Mouse (Mus musculus) heart, postnatal 0 days (tissue): ENCODE measurements around the gene Pacsin2. TPM values are rescaled to one million over a fixed set of nuclear protein-coding genes. Genes with fewer than 3 reads are reported as not detected.
A peak's percentile ranks its signal among the peaks of the same experiment; 100 is the strongest.

ENCODE experiments used
- ATAC-seq: fragments of 200-750 bp; cut with Nextera tagmentation; 2 replicates; pipeline ENCODE4 v1.8.0; 2017; ENCODE audit warnings: low read depth, moderate number of reproducible peaks, moderate library complexity; ENCODE audit not compliant: insufficient read depth
- DNase-seq: peaks from one replicate; pipeline ENCODE4 v3.0.0-alpha.2; 2016; ENCODE audit warnings: low spot score
- H3K27ac ChIP-seq: fragments of 300-500 bp; sonication (generic); 2 replicates; pipeline ENCODE4 v1.5.1; 2014; ENCODE audit warnings: low read depth, mild to moderate bottlenecking
- H3K27me3 ChIP-seq: fragments of 300-500 bp; sonication (generic); 2 replicates; pipeline ENCODE4 v1.6.1; 2014; ENCODE audit warnings: low read length, mixed read lengths; ENCODE audit not compliant: control insufficient read depth, insufficient read depth
- H3K36me3 ChIP-seq: fragments of 300-500 bp; sonication (generic); replicated peaks from 2 replicates; pipeline ENCODE4 v1.6.1; 2014; ENCODE audit warnings: low read length, mixed read lengths; ENCODE audit not compliant: control insufficient read depth, insufficient read depth
- H3K4me1 ChIP-seq: fragments of 300-500 bp; sonication (generic); 2 replicates; pipeline ENCODE4 v1.6.1; 2014; ENCODE audit warnings: antibody characterized with exemption; ENCODE audit not compliant: control insufficient read depth, insufficient read depth
- H3K4me2 ChIP-seq: fragments of 300-500 bp; sonication (generic); 2 replicates; pipeline ENCODE4 v1.6.1; 2014; ENCODE audit warnings: low read depth, mild to moderate bottlenecking, low read length, moderate library complexity
- H3K4me3 ChIP-seq: fragments of 300-500 bp; sonication (generic); 2 replicates; pipeline ENCODE4 v1.5.1; 2014; ENCODE audit warnings: low read depth, low read length
- H3K9ac ChIP-seq: fragments of 300-500 bp; sonication (generic); replicated peaks from 2 replicates; pipeline ENCODE4 v1.6.1; 2014; ENCODE audit warnings: low read depth, low read length, mixed read lengths
- H3K9me3 ChIP-seq: fragments of 300-500 bp; sonication (generic); replicated peaks from 2 replicates; pipeline ENCODE4 v1.6.1; 2016; ENCODE audit warnings: low read length; ENCODE audit not compliant: control insufficient read depth
- CTCF ChIP-seq: IDR thresholded peaks from 2 replicates; pipeline ENCODE4 v1.5.1; 2016; ENCODE audit warnings: antibody characterized with exemption, control low read depth, low read depth
- EP300 ChIP-seq: IDR thresholded peaks from 2 replicates; pipeline ENCODE4 v1.6.1; 2016; ENCODE audit warnings: antibody characterized with exemption, low read depth
- WGBS: fragments of 180-500 bp; shearing (Covaris S2); extraction: QIAGEN DNeasy Blood & Tissue Kit; methylation state at CpG from one replicate; pipeline ENCODE4 v1.1.7; 2014; 5-methylcytosine and 5-hydroxymethylcytosine counted together
- polyA plus RNA-seq: library from polyadenylated mRNA; unstranded; fragments of >200 nt; fragmentation: Nextera tagmentation; extraction: Ambion mirVana; gene quantifications from 2 replicates; pipeline ENCODE4 v1.2.1, GENCODE M21; 2015
- total RNA-seq: library from RNA; depleted of rRNA; stranded (reverse); fragments of >200 nt; gene quantifications from 2 replicates; pipeline ENCODE4 v1.2.3, GENCODE M21; 2014; ENCODE audit warnings: low replicate concordance

The Pacsin2 gene
- total and polyA plus RNA-seq, 2 experiments from 2014 or later, result 63.3 to 78.0 TPM

DNA sequence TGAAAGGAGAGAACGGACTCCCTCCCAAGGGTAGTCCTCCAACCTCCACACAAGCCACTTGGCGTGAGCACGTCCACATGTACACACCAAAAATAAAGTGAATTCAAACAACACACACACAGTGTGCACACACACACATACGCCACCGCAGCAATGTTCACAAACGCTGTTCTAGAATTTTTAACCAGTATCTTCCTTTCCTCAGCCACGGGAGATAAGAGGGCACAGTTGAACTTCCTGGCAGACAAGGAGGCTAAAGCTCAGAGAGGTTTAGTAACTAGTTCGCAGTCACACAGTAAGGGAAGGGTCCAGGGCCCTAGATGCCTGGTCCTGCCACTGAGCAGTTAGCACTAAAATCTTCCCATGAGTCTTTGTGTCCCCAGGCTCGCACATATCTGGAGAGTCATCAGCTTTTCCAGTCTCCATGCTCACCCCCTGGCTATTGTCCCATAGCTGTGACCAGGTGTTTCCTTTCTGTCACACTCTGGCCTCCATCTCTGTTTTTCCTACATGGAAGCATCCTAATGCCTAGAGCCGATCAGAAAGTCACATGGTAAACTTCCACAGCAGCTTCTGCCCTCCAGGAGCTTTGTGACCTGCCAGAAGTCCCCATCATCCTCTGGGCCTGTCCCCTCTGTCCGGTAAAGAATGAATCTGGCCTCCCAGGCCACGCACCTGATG lies 12.3 kb upstream of the Pacsin2 start:
- Histone ChIP-seq H3K4me1 (peaks cover 27% of the 10 kb centered on the region), H3K36me3 (no peaks in the 10 kb centered on the region), H3K4me2 (no peak overlapping the region), H3K27ac (no peak overlapping the region), H3K4me3 (no peak overlapping the region), H3K27me3 (no peaks in the 10 kb centered on the region), H3K9me3 (no peaks in the 10 kb centered on the region), H3K9ac (no peak overlapping the region)
- no peak for TF ChIP-seq CTCF
- TF ChIP-seq EP300, result no peak
- 63% methylated on average over 12 of the region's 12 CpGs for WGBS
- peak; percentile 31 for DNase-seq
- ATAC-seq, result 0 out of 2 replicates have a peak, but pooled peaks have one; percentile 12

DNA sequence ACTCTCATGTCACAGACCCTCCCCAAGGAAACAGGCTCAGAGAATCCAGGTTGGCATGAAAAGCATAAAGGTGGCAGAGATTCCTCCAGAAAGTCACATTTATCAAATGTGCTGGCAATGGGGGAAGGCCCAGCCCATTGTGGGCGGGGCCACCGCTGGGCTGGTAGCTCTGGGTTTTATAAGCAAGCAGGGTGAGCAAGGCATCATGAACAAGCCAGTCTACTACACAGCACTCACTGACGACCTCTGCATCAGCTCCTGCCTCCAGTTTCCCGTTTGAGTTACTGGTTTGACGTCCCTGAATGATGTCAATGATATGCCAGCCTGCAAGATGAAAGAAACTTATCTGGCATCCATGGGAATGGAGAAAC lies 10.0 kb upstream of the Pacsin2 start:
- peak overlapping the region; percentile 74 for H3K27ac ChIP-seq
- no peaks in the 10 kb centered on the region for H3K9me3 ChIP-seq
- no peak overlapping the region for H3K4me2 ChIP-seq
- WGBS, result 29% methylated on average over 5 of the region's 5 CpGs
- peaks cover 40% of the 10 kb centered on the region for H3K4me1 ChIP-seq
- no peak overlapping the region for H3K9ac ChIP-seq
- peak; percentile 46 for DNase-seq
- 0 out of 2 replicates have a peak, but pooled peaks have one; percentile 24 for ATAC-seq
- no peaks in the 10 kb centered on the region for H3K27me3 ChIP-seq
- H3K36me3 ChIP-seq, result no peaks in the 10 kb centered on the region
- no peak for TF ChIP-seq CTCF
- no peak for TF ChIP-seq EP300
- no peak overlapping the region for H3K4me3 ChIP-seq

DNA sequence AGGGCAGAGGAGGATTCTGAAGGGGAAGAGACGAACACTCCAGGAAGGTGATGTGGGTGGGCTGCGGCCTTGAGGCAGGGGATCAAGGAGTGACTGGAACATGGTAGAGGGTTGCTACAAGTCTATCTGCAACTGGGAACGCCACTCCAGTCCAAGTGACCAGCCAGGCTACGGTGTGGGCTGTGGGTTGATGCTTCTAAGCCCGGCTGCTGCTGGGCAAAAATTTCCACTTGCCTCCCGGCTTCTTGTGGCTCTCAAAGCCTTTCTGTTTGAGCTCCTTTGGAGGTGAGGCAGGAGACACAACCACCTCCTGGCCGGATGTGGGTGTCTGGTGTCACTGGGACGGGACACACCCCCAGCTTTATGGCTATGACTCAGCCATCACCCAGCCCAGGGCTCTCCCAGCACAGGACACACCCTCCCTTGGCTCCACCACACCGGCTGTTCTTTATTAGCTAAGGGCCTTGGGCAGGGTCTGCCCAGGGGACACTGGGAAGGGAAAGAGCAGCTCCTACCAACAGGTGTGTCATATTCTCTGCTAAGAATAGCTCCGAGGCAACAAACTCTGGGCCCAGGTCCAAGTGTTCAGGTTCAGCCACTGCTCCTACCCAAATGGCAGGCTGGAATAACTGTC lies 9.5 kb upstream of the Pacsin2 start:
- Histone ChIP-seq H3K36me3 (no peaks in the 10 kb centered on the region), H3K27ac (peak overlapping the region; percentile 74), H3K4me2 (no peak overlapping the region), H3K4me1 (peaks cover 44% of the 10 kb centered on the region), H3K4me3 (no peak overlapping the region), H3K9ac (no peak overlapping the region), H3K27me3 (no peaks in the 10 kb centered on the region), H3K9me3 (no peaks in the 10 kb centered on the region)
- 48% methylated on average over 10 of the region's 10 CpGs for WGBS
- TF ChIP-seq EP300 (no peak), CTCF (no peak)
- ATAC-seq (peak; percentile 62), DNase-seq (peak; percentile 74)

DNA sequence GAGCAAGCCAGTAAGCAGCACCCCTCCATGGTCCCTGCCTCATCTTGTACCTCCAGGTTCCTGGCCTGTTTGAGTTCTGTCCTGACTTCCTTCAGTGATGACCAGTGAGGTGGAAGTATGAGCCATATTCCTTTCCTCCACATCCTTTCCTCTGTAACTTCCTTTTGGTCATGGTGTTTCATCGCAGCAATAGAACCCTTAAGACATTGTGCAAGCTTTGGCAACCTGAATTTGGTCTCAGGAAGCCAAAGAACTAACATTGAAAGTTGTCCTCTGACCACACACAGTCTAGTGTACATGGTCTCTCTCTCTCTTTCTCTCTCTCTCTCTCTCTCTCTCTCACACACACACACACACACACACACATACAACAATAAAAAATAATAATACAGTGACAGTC lies 8.8 kb upstream of the Pacsin2 start:
- no peaks in the 10 kb centered on the region for H3K27me3 ChIP-seq

DNA sequence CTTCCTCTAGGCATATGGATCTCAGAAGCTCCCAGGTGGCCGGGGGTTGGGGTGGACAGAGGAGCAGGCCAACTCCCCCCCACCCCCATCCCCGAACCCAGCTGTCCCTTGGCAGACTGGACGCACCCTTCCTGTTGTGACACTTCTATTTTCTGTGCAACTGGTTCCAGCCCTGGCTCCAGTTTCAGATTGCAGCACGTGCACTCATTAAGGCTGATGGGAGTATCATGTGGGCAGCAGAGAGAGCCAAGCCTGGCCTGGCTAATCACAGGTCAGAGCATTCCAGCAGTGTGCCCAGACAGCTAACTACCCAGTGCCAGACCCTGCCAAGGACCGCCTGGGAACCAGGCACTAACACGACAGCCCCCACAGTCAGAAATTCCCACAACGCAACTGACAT lies 7.1 kb upstream of the Pacsin2 start:
- Histone ChIP-seq H3K9ac (no peak overlapping the region), H3K4me2 (no peak overlapping the region), H3K27me3 (no peaks in the 10 kb centered on the region), H3K4me1 (peaks cover 48% of the 10 kb centered on the region), H3K9me3 (no peaks in the 10 kb centered on the region), H3K36me3 (no peaks in the 10 kb centered on the region), H3K27ac (peak overlapping the region; percentile 87), H3K4me3 (no peak overlapping the region)
- ATAC-seq (peak; percentile 92), DNase-seq (peak; percentile 91)
- WGBS, result 22% methylated on average over 7 of the region's 7 CpGs
- TF ChIP-seq EP300 (peak; percentile 84), CTCF (no peak)

More for the DNA sequence above, 8.8 kb upstream of the Pacsin2 start:
- no peaks in the 10 kb centered on the region for H3K36me3 ChIP-seq
- no peaks in the 10 kb centered on the region for H3K9me3 ChIP-seq
- no peak overlapping the region for H3K4me3 ChIP-seq
- no peak overlapping the region for H3K4me2 ChIP-seq
- no peak for ATAC-seq
- no peak for TF ChIP-seq CTCF
- no peak for TF ChIP-seq EP300
- H3K9ac ChIP-seq, result no peak overlapping the region
- DNase-seq, result no peak
- 75% methylated on average over 1 of the region's 1 CpGs for WGBS
- peak overlapping the region; percentile 74; the same call in 1 of the 2 replicates for H3K27ac ChIP-seq
- H3K4me1 ChIP-seq, result peaks cover 44% of the 10 kb centered on the region

DNA sequence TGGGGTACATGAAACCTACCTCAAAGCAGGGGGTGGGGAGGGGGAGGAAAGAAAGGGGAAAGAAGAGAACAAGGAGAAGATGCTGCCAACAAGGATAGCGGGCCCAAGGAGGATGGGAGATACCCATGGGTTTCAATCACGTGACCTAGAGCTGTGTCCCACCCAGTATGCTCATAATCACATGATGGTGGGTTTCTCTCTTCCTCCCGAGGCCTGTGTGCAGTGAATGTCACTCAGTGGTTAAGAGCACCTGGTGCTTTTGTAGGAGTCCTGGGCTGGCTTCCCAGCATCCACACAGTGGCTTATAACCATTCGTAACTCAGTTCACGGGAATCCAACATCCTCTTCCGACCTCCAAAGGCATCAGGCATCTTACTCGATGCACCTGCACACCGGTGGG lies 6.0 kb upstream of the Pacsin2 start:
- no peaks in the 10 kb centered on the region for H3K9me3 ChIP-seq
- TF ChIP-seq CTCF (no peak), EP300 (no peak)
- H3K27ac ChIP-seq, result no peak overlapping the region
- no peak overlapping the region for H3K4me3 ChIP-seq
- H3K4me2 ChIP-seq, result no peak overlapping the region
- peaks cover 48% of the 10 kb centered on the region for H3K4me1 ChIP-seq
- H3K27me3 ChIP-seq, result no peaks in the 10 kb centered on the region
- no peaks in the 10 kb centered on the region for H3K36me3 ChIP-seq
- DNase-seq (no peak), ATAC-seq (no peak)
- WGBS, result 83% methylated on average over 8 of the region's 8 CpGs
- no peak overlapping the region for H3K9ac ChIP-seq
